Mouse (Mus musculus) MEL (cell line): Measurements from ENCODE around the gene Ski. TPM values are rescaled to one million over a fixed set of nuclear protein-coding genes. Genes with fewer than 3 reads are reported as not detected.

ENCODE experiments used
- DNase-seq: peaks from one replicate; pipeline ENCODE4 v3.0.0; 2011; ENCODE audit warnings: low read depth, low spot score
- H3K27ac ChIP-seq: 2 replicates; pipeline ENCODE4 v1.5.1; 2012; ENCODE audit warnings: low read depth, mild to moderate bottlenecking, control low read depth, low read length, moderate library complexity; ENCODE audit not compliant: control insufficient read depth
- H3K27me3 ChIP-seq, 2 experiments: fragments of 150-350 bp in 1 of 2; sonication (generic) in 1 of 2; 2 replicates each; pipeline ENCODE4 v1.6.1; 2012; ENCODE audit warnings: low read length in 2 of 2, mild to moderate bottlenecking in 2 of 2, improper control_type of control experiment in 1 of 2, moderate library complexity in 1 of 2; ENCODE audit not compliant: insufficient read depth in 2 of 2, control insufficient read depth in 1 of 2
- H3K36me3 ChIP-seq, 2 experiments: 2 replicates each; pipeline ENCODE4 v1.6.1; 2012 to 2014; ENCODE audit warnings: low read length in 2 of 2, improper control_type of control experiment in 1 of 2, inconsistent platforms in 1 of 2, mild to moderate bottlenecking in 1 of 2; ENCODE audit not compliant: insufficient read depth in 2 of 2, control insufficient read depth in 1 of 2
- H3K4me1 ChIP-seq, 2 experiments: fragments of 150-350 bp in 1 of 2; sonication (generic) in 1 of 2; 2 replicates each; pipeline ENCODE4 v1.6.1; 2012; ENCODE audit warnings: low read length in 2 of 2, improper control_type of control experiment in 1 of 2, mild to moderate bottlenecking in 1 of 2; ENCODE audit not compliant: insufficient read depth in 2 of 2, control insufficient read depth in 1 of 2
- H3K4me3 ChIP-seq, 2 experiments: fragments of 150-350 bp in 1 of 2; sonication (generic) in 1 of 2; 2 replicates each; pipeline ENCODE4 v1.5.1; 2012; ENCODE audit warnings: low read depth in 2 of 2, low read length in 2 of 2, mild to moderate bottlenecking in 2 of 2, moderate library complexity in 2 of 2, control low read depth in 1 of 2, improper control_type of control experiment in 1 of 2; ENCODE audit not compliant: control insufficient read depth in 1 of 2, insufficient read depth in 1 of 2
- H3K79me2 ChIP-seq: 2 replicates; pipeline ENCODE4 v1.6.1; 2012; ENCODE audit warnings: mild to moderate bottlenecking, low read length, moderate library complexity; ENCODE audit not compliant: control insufficient read depth, poor library complexity, insufficient read depth
- H3K9ac ChIP-seq: 2 replicates; pipeline ENCODE4 v1.6.1; 2012; ENCODE audit warnings: low read depth, mild to moderate bottlenecking, control low read depth, low read length, moderate library complexity; ENCODE audit not compliant: control insufficient read depth, poor library complexity, severe bottlenecking
- H3K9me3 ChIP-seq: fragments of 150-350 bp; sonication (generic); replicated peaks from 2 replicates; pipeline ENCODE4 v1.6.1; 2012; ENCODE audit warnings: mild to moderate bottlenecking, low read length, improper control_type of control experiment, moderate library complexity; ENCODE audit not compliant: insufficient read depth
- BHLHE40 ChIP-seq: IDR thresholded peaks from 2 replicates; pipeline ENCODE4 v1.6.1; 2012; ENCODE audit warnings: low read depth, mild to moderate bottlenecking, inconsistent platforms, low read length, improper control_type of control experiment, borderline replicate concordance
- CHD1 ChIP-seq: IDR thresholded peaks from 2 replicates; pipeline ENCODE4 v1.6.1; 2012; ENCODE audit warnings: low read depth, mild to moderate bottlenecking, inconsistent platforms, low read length, improper control_type of control experiment
- CHD2 ChIP-seq: IDR thresholded peaks from 2 replicates; pipeline ENCODE4 v1.6.1; 2011; ENCODE audit warnings: low read length, improper control_type of control experiment
- E2F4 ChIP-seq: IDR thresholded peaks from 2 replicates; pipeline ENCODE4 v1.6.1; 2011; ENCODE audit warnings: low read depth, low read length, improper control_type of control experiment, borderline replicate concordance
- MAFK ChIP-seq: IDR thresholded peaks from 2 replicates; pipeline ENCODE4 v1.6.1; 2011; ENCODE audit warnings: low read depth, mild to moderate bottlenecking, low read length, improper control_type of control experiment, borderline replicate concordance
- MAX ChIP-seq: IDR thresholded peaks from 2 replicates; pipeline ENCODE4 v1.6.1; 2011; ENCODE audit warnings: low read length, improper control_type of control experiment
- MAZ ChIP-seq: IDR thresholded peaks from 2 replicates; pipeline ENCODE4 v1.6.1; 2012; ENCODE audit warnings: low read depth, mild to moderate bottlenecking, inconsistent platforms, low read length, improper control_type of control experiment
- NELFE ChIP-seq: IDR thresholded peaks from 2 replicates; pipeline ENCODE4 v1.6.1; 2011; ENCODE audit warnings: low read depth, low read length, improper control_type of control experiment
- POLR2A ChIP-seq, 2 experiments: IDR thresholded peaks; 2 replicates each; pipeline ENCODE4 v1.6.1; 2011 to 2012; ENCODE audit warnings: low read length in 2 of 2, mild to moderate bottlenecking in 2 of 2, control low read depth in 1 of 2, improper control_type of control experiment in 1 of 2, low read depth in 1 of 2, moderate library complexity in 1 of 2; ENCODE audit not compliant: control insufficient read depth in 1 of 2, insufficient read depth in 1 of 2, poor library complexity in 1 of 2
- RCOR1 ChIP-seq: IDR thresholded peaks from 2 replicates; pipeline ENCODE4 v1.6.1; 2012; ENCODE audit warnings: low read depth, mild to moderate bottlenecking, inconsistent platforms, low read length, improper control_type of control experiment
- TAL1 ChIP-seq: IDR thresholded peaks from 2 replicates; pipeline ENCODE4 v1.6.1; 2012; ENCODE audit warnings: mild to moderate bottlenecking, inconsistent platforms, low read length, moderate library complexity, mixed read lengths
- TBP ChIP-seq: IDR thresholded peaks from 2 replicates; pipeline ENCODE4 v1.8.0; 2011; ENCODE audit warnings: low read depth, low read length, improper control_type of control experiment
- UBTF ChIP-seq: IDR thresholded peaks from 2 replicates; pipeline ENCODE4 v1.6.1; 2012; ENCODE audit warnings: low read depth, mild to moderate bottlenecking, inconsistent platforms, low read length, improper control_type of control experiment, moderate library complexity, borderline replicate concordance; ENCODE audit not compliant: insufficient read depth
- USF1 ChIP-seq: IDR thresholded peaks from 2 replicates; pipeline ENCODE4 v1.6.1; 2014; ENCODE audit warnings: low read depth, mild to moderate bottlenecking, inconsistent platforms, low read length, improper control_type of control experiment, moderate library complexity
- USF2 ChIP-seq, 2 experiments: IDR thresholded peaks; 2 replicates each; pipeline ENCODE4 v1.6.1; 2011 to 2012; ENCODE audit warnings: improper control_type of control experiment in 2 of 2, low read length in 2 of 2, borderline replicate concordance in 1 of 2, inconsistent platforms in 1 of 2, low read depth in 1 of 2, mild to moderate bottlenecking in 1 of 2; ENCODE audit not compliant: insufficient read depth in 1 of 2
- ZKSCAN1 ChIP-seq: IDR thresholded peaks from 2 replicates; pipeline ENCODE4 v1.6.1; 2012; ENCODE audit warnings: low read depth, mild to moderate bottlenecking, inconsistent platforms, low read length, improper control_type of control experiment, moderate library complexity
- ZNF384 ChIP-seq: IDR thresholded peaks from 2 replicates; pipeline ENCODE4 v1.6.1; 2012; ENCODE audit warnings: low read depth, mild to moderate bottlenecking, inconsistent platforms, low read length, improper control_type of control experiment
- polyA plus RNA-seq, 2 experiments: library from polyadenylated mRNA; stranded (reverse) in 1 of 2; unstranded in 1 of 2; fragments of >175 nt in 1 of 2; fragments of >200 nt in 1 of 2; gene quantifications; 2 replicates each; pipeline versions ENCODE4 v1.2.1 to v1.2.4; 2012; ENCODE audit warnings: low replicate concordance in 2 of 2, low read depth in 1 of 2; ENCODE audit not compliant: insufficient read length in 2 of 2, insufficient read depth in 1 of 2, missing spikeins in 1 of 2
- total RNA-seq: library from RNA; depleted of rRNA; stranded (reverse); fragments of 300-350 nt; gene quantifications from 2 replicates; pipeline ENCODE4 v1.2.3, GENCODE M21; 2012

Gene Ski
- total and polyA plus RNA-seq, 3 experiments, result 6.9 to 16.1 TPM; not detected in 1

DNA sequence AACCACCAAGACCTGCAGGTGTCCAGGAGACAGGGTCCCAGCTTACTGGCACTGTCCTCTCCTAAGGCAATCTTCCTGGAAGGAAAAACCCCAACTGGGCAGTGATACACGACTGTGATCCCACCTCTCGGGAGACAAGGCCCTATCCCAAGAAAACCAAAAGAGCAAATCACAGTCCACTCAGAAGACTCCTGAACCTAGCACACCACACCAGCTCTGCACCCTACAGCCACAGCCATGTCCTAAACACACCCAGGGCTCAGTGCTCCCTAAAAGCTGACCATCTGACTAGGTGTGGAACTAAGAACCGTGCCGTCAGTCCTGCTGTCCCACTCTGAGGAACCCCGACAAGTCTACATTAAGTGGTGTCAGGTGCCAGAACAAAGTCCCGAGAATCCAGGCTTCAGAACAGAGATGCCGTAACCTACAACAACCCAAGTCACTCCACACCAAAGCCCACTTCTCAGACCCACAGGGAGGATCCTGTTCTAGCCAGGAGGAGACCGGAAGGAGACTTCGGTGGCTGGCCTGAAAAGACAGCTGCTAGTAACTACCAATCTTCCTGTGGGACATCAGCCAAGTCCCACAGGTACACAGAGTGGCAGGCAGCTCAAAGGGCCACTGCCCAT lies 4.2 kb downstream of the Ski start:
- no peak for DNase-seq
- no peak overlapping the region for H3K4me3 ChIP-seq
- no peaks in the 10 kb centered on the region for H3K27me3 ChIP-seq
- H3K9me3 ChIP-seq, result no peaks in the 10 kb centered on the region
- H3K79me2 ChIP-seq, result peaks cover 45% of the 10 kb centered on the region
- H3K27ac ChIP-seq, result no peak overlapping the region
- H3K4me1 ChIP-seq, result peaks cover 11 to 19% of the 10 kb centered on the region in 2 experiments
- no peak for TF ChIP-seq USF2 (IDR thresholded peaks at IDR 0.05; ENCODE audit: borderline replicate concordance in 1 of 2, insufficient read depth in 1 of 2, low read depth in 1 of 2, low read length in 2 of 2)
- TF ChIP-seq ZNF384, result no peak
- TF ChIP-seq TBP, result no peak
- no peak for TF ChIP-seq USF1
- no peak for TF ChIP-seq NELFE
- no peak for TF ChIP-seq MAX
- H3K36me3 ChIP-seq, result peaks cover 0 to 6% of the 10 kb centered on the region in 2 experiments; a peak in 2 of 4 replicates
- H3K9ac ChIP-seq, result no peak overlapping the region

GRCm38 (mm10) chr4:155217241-155218103 lies 4.9 kb downstream of the Ski start:
- H3K36me3 ChIP-seq, result peaks cover 0 to 6% of the 10 kb centered on the region in 2 experiments; a peak in 2 of 4 replicates
- no peak overlapping the region for H3K27ac ChIP-seq
- no peak for TF ChIP-seq UBTF
- TF ChIP-seq POLR2A (IDR thresholded peaks at IDR 0.05; ENCODE audit: control insufficient read depth in 1 of 2, insufficient read depth in 1 of 2, low read depth in 1 of 2, low read length in 2 of 2, poor library complexity in 1 of 2), result no peak
- TF ChIP-seq TAL1, result no peak
- TF ChIP-seq ZKSCAN1, result no peak
- TF ChIP-seq RCOR1, result no peak
- TF ChIP-seq CHD2, result no peak
- TF ChIP-seq NELFE, result no peak
- no peak for TF ChIP-seq MAZ
- no peak for TF ChIP-seq E2F4
- no peak for TF ChIP-seq MAFK
- TF ChIP-seq USF2 (IDR thresholded peaks at IDR 0.05; ENCODE audit: borderline replicate concordance in 1 of 2, insufficient read depth in 1 of 2, low read depth in 1 of 2, low read length in 2 of 2), result no peak
- TF ChIP-seq BHLHE40, result no peak
- no peak for TF ChIP-seq CHD1
- H3K4me1 ChIP-seq, result peaks cover 11 to 19% of the 10 kb centered on the region in 2 experiments
- no peak for DNase-seq
- H3K9ac ChIP-seq, result no peak overlapping the region
- H3K4me3 ChIP-seq, result no peak overlapping the region
- no peaks in the 10 kb centered on the region for H3K27me3 ChIP-seq
- no peaks in the 10 kb centered on the region for H3K9me3 ChIP-seq
- peaks cover 48% of the 10 kb centered on the region for H3K79me2 ChIP-seq
